Mouse (Mus musculus): Measurements from ENCODE around the gene Arhgap4. TPM values are rescaled to one million over a fixed set of nuclear protein-coding genes. Genes with fewer than 3 reads are reported as not detected.

Gene Arhgap4
- polyA plus RNA-seq, 1 experiment from 2014 or later: 3.1 TPM

DNA sequence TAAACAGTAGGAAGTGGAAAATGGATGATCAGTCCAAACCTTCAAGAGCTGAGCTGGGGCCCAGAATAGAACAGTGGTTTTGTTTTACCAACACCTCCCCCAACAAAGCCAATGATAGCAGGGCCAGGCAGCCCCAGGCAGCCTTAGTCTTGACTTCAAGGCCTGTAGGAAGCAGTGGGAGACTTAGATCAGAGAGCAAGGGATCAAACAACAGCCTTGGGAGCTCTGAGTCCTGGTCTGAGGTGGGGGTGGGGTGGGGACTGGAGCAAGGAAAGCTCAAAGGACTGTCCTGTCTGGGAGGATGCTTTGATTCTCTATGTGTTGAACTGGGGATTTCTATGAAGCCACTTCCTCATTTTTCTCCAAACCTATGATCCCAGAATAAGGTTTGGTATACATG is 50.2 kb downstream of the Arhgap4 start:
- H3K4me3 ChIP-seq (ENCODE audit: low read length): no peak overlapping the region
- no peak for ATAC-seq (ENCODE audit: low read depth)
- no peaks in the 10 kb centered on the region for H3K9me3 ChIP-seq (ENCODE audit: control insufficient read depth, low read length)
- H3K4me2 ChIP-seq (ENCODE audit: low read depth, low read length): no peak overlapping the region
- no peaks in the 10 kb centered on the region for H3K27me3 ChIP-seq (ENCODE audit: control insufficient read depth, insufficient read depth, low read depth, low read length)
- no peaks in the 10 kb centered on the region for H3K4me1 ChIP-seq (replicated peaks; ENCODE audit: control insufficient read depth, insufficient read depth, low read length)
- H3K9ac ChIP-seq (ENCODE audit: low read length): no peak overlapping the region
- no peak overlapping the region for H3K27ac ChIP-seq (ENCODE audit: low read length)
- H3K36me3 ChIP-seq (ENCODE audit: control insufficient read depth, insufficient read depth, low read length): no peaks in the 10 kb centered on the region

DNA sequence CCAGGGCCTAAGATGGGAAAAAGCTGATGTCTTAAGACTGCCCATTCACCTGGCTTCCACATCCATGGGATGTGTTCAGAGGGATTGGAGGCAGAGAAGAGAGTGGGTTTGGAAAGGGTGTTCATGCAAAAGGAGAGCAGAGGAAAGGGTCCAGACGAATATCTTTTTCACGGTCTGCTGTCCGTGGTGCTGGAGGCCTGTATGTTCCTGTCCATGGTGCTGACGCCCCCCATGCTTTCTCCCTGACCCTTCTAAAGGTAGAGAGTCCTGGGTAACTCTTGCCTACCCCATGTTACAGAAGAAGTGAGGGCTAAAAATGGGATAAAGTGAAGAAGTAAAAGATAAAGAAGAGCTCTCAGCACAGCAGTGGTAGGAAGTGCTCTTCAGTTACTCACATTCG is 52.3 kb downstream of the Arhgap4 start:
- WGBS: 14% methylated on average over 5 of the region's 5 CpGs
- Histone ChIP-seq H3K4me3 (ENCODE audit: low read length) (no peak overlapping the region), H3K9ac (ENCODE audit: low read length) (no peak overlapping the region), H3K36me3 (ENCODE audit: control insufficient read depth, insufficient read depth, low read length) (no peaks in the 10 kb centered on the region), H3K27ac (ENCODE audit: low read length) (no peak overlapping the region), H3K4me2 (ENCODE audit: low read depth, low read length) (no peak overlapping the region), H3K4me1 (replicated peaks; ENCODE audit: control insufficient read depth, insufficient read depth, low read length) (no peaks in the 10 kb centered on the region), H3K27me3 (ENCODE audit: control insufficient read depth, insufficient read depth, low read depth, low read length) (no peaks in the 10 kb centered on the region), H3K9me3 (ENCODE audit: control insufficient read depth, low read length) (no peaks in the 10 kb centered on the region)
- no peak for ATAC-seq (ENCODE audit: low read depth)

DNA sequence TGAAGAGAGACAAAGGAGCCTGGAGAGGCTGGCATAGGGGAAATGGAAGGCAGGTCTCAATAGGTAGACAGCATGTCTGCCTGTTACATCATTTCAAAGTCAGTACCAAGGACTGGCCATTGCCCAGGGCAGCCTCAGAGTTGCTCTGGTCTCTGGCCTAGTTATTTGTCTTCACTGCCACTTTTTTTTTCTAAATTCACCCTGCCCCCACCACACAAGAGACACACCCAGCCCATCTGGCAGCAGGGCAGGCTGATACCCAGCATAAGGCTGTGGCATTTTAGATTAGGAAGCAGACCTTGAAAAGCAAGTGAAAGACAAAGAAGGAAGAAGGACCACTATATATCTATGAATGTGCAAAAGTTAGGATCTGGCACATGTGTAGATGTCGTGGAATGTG is 53.8 kb downstream of the Arhgap4 start:
- H3K36me3 ChIP-seq (ENCODE audit: control insufficient read depth, insufficient read depth, low read length): no peaks in the 10 kb centered on the region

DNA sequence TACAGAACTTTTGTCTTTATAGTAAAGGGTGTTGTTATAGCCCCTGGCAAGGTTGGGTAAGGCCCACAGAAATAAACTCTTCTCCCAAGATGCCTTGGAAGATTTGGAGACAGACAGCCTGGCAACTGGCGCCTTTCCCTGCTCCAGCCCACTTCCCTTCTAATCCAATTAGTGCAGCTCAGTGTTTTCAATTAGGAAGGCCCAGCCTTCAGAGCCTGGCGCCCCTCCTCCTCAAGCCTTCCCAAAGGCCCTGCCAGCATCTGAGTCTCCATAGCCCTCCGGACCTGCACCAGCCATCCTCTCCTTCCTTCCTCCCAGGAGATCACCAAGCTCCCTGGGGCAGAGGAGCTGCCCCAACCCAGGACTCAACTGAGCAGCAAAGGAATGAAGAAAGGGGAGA is 54.4 kb downstream of the Arhgap4 start:
- WGBS: 26% methylated on average over 2 of the region's 3 CpGs
- H3K4me2 ChIP-seq (ENCODE audit: low read depth, low read length): no peak overlapping the region
- H3K36me3 ChIP-seq (ENCODE audit: control insufficient read depth, insufficient read depth, low read length): no peaks in the 10 kb centered on the region
- no peak overlapping the region for H3K9ac ChIP-seq (ENCODE audit: low read length)
- H3K4me3 ChIP-seq (ENCODE audit: low read length): no peak overlapping the region
- no peak overlapping the region for H3K27ac ChIP-seq (ENCODE audit: low read length)
- no peaks in the 10 kb centered on the region for H3K4me1 ChIP-seq (replicated peaks; ENCODE audit: control insufficient read depth, insufficient read depth, low read length)
- no peaks in the 10 kb centered on the region for H3K27me3 ChIP-seq (ENCODE audit: control insufficient read depth, insufficient read depth, low read depth, low read length)
- H3K9me3 ChIP-seq (ENCODE audit: control insufficient read depth, low read length): no peaks in the 10 kb centered on the region
- ATAC-seq (ENCODE audit: low read depth): no peak

More for the DNA sequence above, 53.8 kb downstream of the Arhgap4 start:
- Histone ChIP-seq H3K9ac (ENCODE audit: low read length) (no peak overlapping the region), H3K4me2 (ENCODE audit: low read depth, low read length) (no peak overlapping the region), H3K27ac (ENCODE audit: low read length) (no peak overlapping the region), H3K27me3 (ENCODE audit: control insufficient read depth, insufficient read depth, low read depth, low read length) (no peaks in the 10 kb centered on the region), H3K4me3 (ENCODE audit: low read length) (no peak overlapping the region), H3K4me1 (replicated peaks; ENCODE audit: control insufficient read depth, insufficient read depth, low read length) (no peaks in the 10 kb centered on the region), H3K9me3 (ENCODE audit: control insufficient read depth, low read length) (no peaks in the 10 kb centered on the region)
- WGBS: 58% methylated on average over 1 of the region's 1 CpGs
- no peak for ATAC-seq (ENCODE audit: low read depth)

DNA sequence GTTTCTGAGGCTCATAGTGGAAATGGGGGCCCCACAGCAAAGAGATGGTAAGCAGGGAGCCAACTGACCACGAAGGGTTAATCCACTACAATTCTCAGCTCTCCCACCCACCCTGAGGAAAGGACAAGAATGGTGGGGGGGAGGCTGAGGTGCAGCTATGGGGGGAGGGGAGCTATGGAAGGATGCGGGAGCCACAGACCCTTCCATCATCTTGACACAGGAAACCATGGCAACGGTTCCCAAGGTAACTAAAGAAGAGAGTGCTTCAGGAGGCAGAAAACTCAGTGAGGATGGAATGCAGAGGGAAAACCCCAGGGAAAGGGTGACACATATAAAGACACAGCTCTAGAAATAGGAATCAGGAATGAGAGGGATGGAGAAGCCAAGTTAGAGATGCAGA is 57.0 kb downstream of the Arhgap4 start:
- WGBS: 32% methylated on average over 3 of the region's 3 CpGs
- no peak for ATAC-seq (ENCODE audit: low read depth)

DNA sequence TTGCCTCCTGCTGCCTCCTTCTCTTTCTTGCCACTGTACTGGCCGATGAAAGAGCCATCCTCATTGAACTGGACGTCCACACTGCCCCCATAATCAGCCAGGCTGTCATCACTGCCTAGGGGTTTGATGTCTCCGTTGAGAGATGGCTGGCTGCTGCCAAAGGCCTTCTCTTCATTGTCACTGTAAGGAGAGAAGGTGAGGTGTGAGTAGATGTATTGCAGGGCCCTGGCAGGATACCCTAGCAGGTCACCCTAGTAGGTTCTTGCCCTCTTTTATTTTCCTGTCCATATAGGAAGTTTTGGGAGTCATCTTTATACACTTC is 66.6 kb downstream of the Arhgap4 start:
- Histone ChIP-seq H3K9ac (ENCODE audit: low read length) (no peak overlapping the region), H3K27me3 (ENCODE audit: control insufficient read depth, insufficient read depth, low read depth, low read length) (no peaks in the 10 kb centered on the region), H3K4me1 (replicated peaks; ENCODE audit: control insufficient read depth, insufficient read depth, low read length) (no peaks in the 10 kb centered on the region), H3K4me2 (ENCODE audit: low read depth, low read length) (no peak overlapping the region), H3K9me3 (ENCODE audit: control insufficient read depth, low read length) (no peaks in the 10 kb centered on the region), H3K36me3 (ENCODE audit: control insufficient read depth, insufficient read depth, low read length) (no peaks in the 10 kb centered on the region), H3K4me3 (ENCODE audit: low read length) (no peak overlapping the region), H3K27ac (ENCODE audit: low read length) (no peak overlapping the region)
- ATAC-seq (ENCODE audit: low read depth): no peak
- WGBS: 45% methylated on average over 3 of the region's 3 CpGs

More for the DNA sequence above, 57.0 kb downstream of the Arhgap4 start:
- H3K36me3 ChIP-seq (ENCODE audit: control insufficient read depth, insufficient read depth, low read length): no peaks in the 10 kb centered on the region
- H3K27ac ChIP-seq (ENCODE audit: low read length): no peak overlapping the region
- H3K9me3 ChIP-seq (ENCODE audit: control insufficient read depth, low read length): no peaks in the 10 kb centered on the region
- no peaks in the 10 kb centered on the region for H3K4me1 ChIP-seq (replicated peaks; ENCODE audit: control insufficient read depth, insufficient read depth, low read length)
- H3K4me3 ChIP-seq (ENCODE audit: low read length): no peak overlapping the region
- H3K9ac ChIP-seq (ENCODE audit: low read length): no peak overlapping the region
- no peak overlapping the region for H3K4me2 ChIP-seq (ENCODE audit: low read depth, low read length)
- no peaks in the 10 kb centered on the region for H3K27me3 ChIP-seq (ENCODE audit: control insufficient read depth, insufficient read depth, low read depth, low read length)

DNA sequence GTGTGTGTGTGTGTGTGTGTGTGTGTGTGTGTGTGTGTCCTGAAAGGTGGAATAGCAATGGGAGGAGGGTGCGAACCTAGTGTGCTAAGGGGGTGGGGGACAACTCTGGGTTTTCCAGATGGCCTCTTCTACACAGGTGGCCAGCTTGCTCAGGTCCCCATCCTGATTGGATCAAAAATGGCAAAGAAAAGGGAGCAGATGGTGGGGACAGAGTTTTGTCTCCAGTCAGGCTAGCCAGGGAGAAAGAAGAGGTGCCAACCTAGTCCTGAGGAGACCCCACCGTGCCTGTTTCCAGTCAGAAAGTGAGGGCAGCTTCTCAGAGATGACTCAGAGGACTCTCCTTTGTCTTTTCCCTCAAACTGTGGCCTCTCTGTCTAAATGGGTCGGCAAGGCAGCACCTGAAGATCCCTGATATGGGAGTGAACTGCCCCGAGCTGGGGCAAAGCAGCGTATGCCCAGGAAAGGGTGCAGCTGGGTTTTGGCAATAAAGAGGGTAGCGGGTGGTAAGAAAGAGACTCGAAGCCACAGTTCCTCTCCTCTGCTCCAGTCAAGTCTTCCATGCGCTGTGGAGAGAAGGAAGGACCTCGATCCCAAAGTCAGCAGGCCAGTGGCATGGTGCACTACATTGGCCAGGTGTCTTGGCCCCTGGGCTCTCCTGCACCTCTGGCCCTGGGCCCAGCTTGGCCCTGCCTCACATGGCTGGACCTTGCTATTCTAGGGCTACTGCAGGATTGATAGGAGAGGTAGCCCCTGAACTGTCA is 67.2 kb downstream of the Arhgap4 start:
- ATAC-seq (ENCODE audit: low read depth): no peak
- Histone ChIP-seq H3K4me3 (ENCODE audit: low read length) (no peak overlapping the region), H3K9ac (ENCODE audit: low read length) (no peak overlapping the region), H3K9me3 (ENCODE audit: control insufficient read depth, low read length) (no peaks in the 10 kb centered on the region), H3K4me1 (replicated peaks; ENCODE audit: control insufficient read depth, insufficient read depth, low read length) (no peaks in the 10 kb centered on the region), H3K4me2 (ENCODE audit: low read depth, low read length) (no peak overlapping the region), H3K27me3 (ENCODE audit: control insufficient read depth, insufficient read depth, low read depth, low read length) (no peaks in the 10 kb centered on the region), H3K27ac (ENCODE audit: low read length) (no peak overlapping the region), H3K36me3 (ENCODE audit: control insufficient read depth, insufficient read depth, low read length) (no peaks in the 10 kb centered on the region)
- WGBS: 73% methylated on average over 9 of the region's 9 CpGs

Other genes starting within 250 kb of the Arhgap4 start
- gene Slc6a8, start 248.7 kb downstream of the Arhgap4 start, polyA plus RNA-seq (2015; fragmentation: Nextera tagmentation; extraction: Ambion mirVana): 5.2 and 5.6 TPM in 2 replicates
- gene Bcap31, start 205.7 kb downstream of the Arhgap4 start, polyA plus RNA-seq (2015; fragmentation: Nextera tagmentation; extraction: Ambion mirVana): 301 and 317 TPM in 2 replicates
- 27.9 and 29.5 TPM in 2 replicates for gene Abcd1, start 205.3 kb downstream of the Arhgap4 start, polyA plus RNA-seq (2015; fragmentation: Nextera tagmentation; extraction: Ambion mirVana)
- gene Plxnb3, start 164.8 kb downstream of the Arhgap4 start, polyA plus RNA-seq (2015; fragmentation: Nextera tagmentation; extraction: Ambion mirVana): 0.35 and 0.52 TPM in 2 replicates
- 5.0 and 7.4 TPM in 2 replicates for gene Srpk3, start 147.5 kb downstream of the Arhgap4 start, polyA plus RNA-seq (2015; fragmentation: Nextera tagmentation; extraction: Ambion mirVana)
- 219 and 236 TPM in 2 replicates for gene Idh3g, start 135.0 kb downstream of the Arhgap4 start, polyA plus RNA-seq (2015; fragmentation: Nextera tagmentation; extraction: Ambion mirVana)
- 186 and 209 TPM in 2 replicates for gene Ssr4, start 134.8 kb downstream of the Arhgap4 start, polyA plus RNA-seq (2015; fragmentation: Nextera tagmentation; extraction: Ambion mirVana)
- gene Pdzd4, start 96.9 kb downstream of the Arhgap4 start, polyA plus RNA-seq (2015; fragmentation: Nextera tagmentation; extraction: Ambion mirVana): 0.54 and 0.75 TPM in 2 replicates
- 0.06 TPM in 1 of 2 replicates, not detected in the other for gene Avpr2, start 29.8 kb downstream of the Arhgap4 start, polyA plus RNA-seq (2015; fragmentation: Nextera tagmentation; extraction: Ambion mirVana)
- gene L1cam, start 25.8 kb downstream of the Arhgap4 start, polyA plus RNA-seq (2015; fragmentation: Nextera tagmentation; extraction: Ambion mirVana): 3.2 and 4.3 TPM in 2 replicates
- gene Naa10, start 74 bp upstream of the Arhgap4 start, polyA plus RNA-seq (2015; fragmentation: Nextera tagmentation; extraction: Ambion mirVana): 132 and 136 TPM in 2 replicates
- 43.7 and 43.9 TPM in 2 replicates for gene Renbp, start 9.0 kb upstream of the Arhgap4 start, polyA plus RNA-seq (2015; fragmentation: Nextera tagmentation; extraction: Ambion mirVana)
- 48.4 and 48.7 TPM in 2 replicates for gene Hcfc1, start 44.5 kb upstream of the Arhgap4 start, polyA plus RNA-seq (2015; fragmentation: Nextera tagmentation; extraction: Ambion mirVana)
- gene Irak1, start 102.0 kb upstream of the Arhgap4 start, polyA plus RNA-seq (2015; fragmentation: Nextera tagmentation; extraction: Ambion mirVana): 57.7 and 61.6 TPM in 2 replicates
- gene Opn1mw, start 205.6 kb upstream of the Arhgap4 start, polyA plus RNA-seq (2015; fragmentation: Nextera tagmentation; extraction: Ambion mirVana): not detected in 2 replicates
- 11.5 and 11.6 TPM in 2 replicates for gene Mecp2, start 213.5 kb upstream of the Arhgap4 start, polyA plus RNA-seq (2015; fragmentation: Nextera tagmentation; extraction: Ambion mirVana)
- not detected in 2 replicates for gene Tex28, start 246.0 kb upstream of the Arhgap4 start, polyA plus RNA-seq (2015; fragmentation: Nextera tagmentation; extraction: Ambion mirVana)

Data from lung, embryonic 16.5 days (tissue).